Mouse (Mus musculus): ENCODE measurements around the gene Ifit3b.

GRCm38 (mm10) chr19:34636933-34637557, 29.3 kb downstream of the Ifit3b start:
- no peak for TF ChIP-seq CTCF (IDR thresholded peaks at IDR 0.05; ENCODE audit: borderline replicate concordance, insufficient read depth, low read length)
- TF ChIP-seq POLR2A (IDR thresholded peaks at IDR 0.05; ENCODE audit: low read depth, low read length) = no peak
